Mouse (Mus musculus): ENCODE data around the gene Crocc.

Crocc gene

DNA sequence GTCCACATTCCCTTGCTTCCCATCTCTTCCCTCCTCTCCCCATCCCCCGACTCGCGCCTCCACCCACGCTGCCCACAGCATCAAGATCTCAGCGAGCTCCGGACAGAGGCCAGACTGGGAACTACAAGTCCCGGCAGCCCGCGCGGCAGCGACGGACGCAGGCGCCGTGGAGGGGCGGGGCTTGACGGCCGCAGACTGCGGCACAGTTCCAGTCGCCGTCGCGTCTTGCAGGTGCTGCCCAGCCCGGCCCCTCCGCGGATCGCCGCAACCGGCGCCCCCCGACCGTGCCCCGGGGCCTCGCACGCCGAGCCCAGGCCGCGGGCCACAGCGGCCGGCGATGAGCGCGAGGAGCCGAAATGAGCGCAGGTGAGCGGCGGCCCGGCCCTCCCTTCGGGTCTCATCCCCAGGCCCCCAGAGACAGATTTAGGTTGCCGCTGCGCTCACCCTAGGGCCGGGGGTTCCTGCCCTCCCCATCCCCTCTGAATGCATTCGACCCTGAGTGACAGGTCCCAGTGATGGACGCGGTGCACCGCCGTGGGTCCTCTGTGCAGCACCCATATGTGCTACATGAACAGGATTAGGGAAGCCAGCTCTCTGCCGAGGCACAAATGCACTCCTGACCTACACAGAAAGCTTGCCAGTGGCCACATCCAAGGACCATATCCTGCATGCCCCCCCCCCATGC is 73.5 kb downstream of the Crocc start, which contains the start of gene Atp13a2:
Gene Atp13a2, plus strand, starts transcription at position 163 of the 685 bp plus-strand sequence.
- DNase-seq (ENCODE audit: low read depth, low spot score): peak; percentile 74

- no peak for DNase-seq (ENCODE audit: low read depth, low spot score)
These were observed 74.2 kb downstream of the Crocc start for GRCm38 (mm10) chr4:140986024-140986710.

- no peak for DNase-seq (ENCODE audit: low read depth, low spot score)
These were observed 75.8 kb downstream of the Crocc start for GRCm38 (mm10) chr4:140984544-140984943.

DNA sequence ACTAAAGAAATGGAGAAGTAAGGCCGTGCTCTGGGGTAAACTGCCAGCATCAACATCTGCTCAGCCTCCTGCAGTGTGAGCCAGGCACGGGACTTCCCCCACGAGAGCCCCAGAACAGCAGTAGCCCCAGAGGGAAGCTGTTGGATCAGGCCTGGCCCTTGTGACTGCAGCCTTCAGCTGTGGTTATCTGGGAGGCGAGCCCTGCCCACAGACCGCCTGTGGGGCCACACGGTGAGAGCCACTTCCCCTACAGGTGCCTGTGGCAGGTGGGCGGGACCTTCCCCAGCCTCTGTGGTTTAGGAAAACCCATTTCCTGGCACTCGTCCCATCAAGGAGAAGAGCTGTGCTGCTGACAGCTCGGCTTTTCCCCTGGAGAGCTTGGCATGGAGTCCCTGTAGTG is 76.9 kb downstream of the Crocc start:
- DNase-seq (ENCODE audit: low read depth, low spot score): peak; percentile 68

DNA sequence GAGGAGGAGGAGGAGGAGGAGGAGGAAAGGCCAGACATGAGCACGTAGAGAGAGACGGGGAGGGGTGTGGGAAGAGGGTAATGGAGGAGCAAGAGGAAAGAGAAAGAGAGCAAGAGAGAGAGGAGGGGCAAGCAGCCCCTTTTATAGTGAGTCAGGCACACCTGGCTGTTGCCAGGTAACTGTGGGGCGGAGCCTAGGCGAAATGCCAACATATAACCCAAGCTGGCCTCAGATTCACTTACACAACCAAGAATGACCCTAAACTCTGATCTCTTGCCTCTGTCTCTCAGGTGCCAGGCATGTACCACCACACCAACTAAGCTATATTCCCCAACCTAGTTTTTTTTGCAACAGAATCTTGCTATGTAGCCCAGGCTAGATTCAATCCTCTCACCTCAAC is 77.5 kb downstream of the Crocc start:
- DNase-seq (ENCODE audit: low read depth, low spot score): no peak

GRCm38 (mm10) chr4:140981605-140982004 is 78.7 kb downstream of the Crocc start:
- no peak for DNase-seq (ENCODE audit: low read depth, low spot score)

GRCm38 (mm10) chr4:140977886-140978692 is 82.3 kb downstream of the Crocc start:
- no peak for DNase-seq (ENCODE audit: low read depth, low spot score)

DNA sequence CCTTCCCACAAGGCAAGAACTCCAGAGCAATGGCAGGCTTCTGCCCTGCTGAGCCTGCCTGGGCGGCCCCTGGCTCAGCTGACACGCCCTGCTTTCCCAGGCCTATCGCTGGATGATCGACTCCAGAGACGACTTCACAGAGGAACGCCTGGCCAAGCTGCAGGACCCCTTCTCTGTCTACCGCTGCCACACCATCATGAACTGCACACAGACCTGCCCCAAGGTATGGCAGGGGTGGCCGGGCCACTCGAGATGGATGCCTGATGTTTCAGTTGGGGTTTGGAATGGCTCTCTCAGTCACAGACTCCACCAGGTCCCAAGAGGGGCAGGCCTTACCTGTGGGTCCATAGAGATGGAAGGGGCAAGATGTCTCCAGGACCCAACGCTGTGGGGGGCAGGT is 83.1 kb downstream of the Crocc start:
- DNase-seq (ENCODE audit: low read depth, low spot score): no peak

DNA sequence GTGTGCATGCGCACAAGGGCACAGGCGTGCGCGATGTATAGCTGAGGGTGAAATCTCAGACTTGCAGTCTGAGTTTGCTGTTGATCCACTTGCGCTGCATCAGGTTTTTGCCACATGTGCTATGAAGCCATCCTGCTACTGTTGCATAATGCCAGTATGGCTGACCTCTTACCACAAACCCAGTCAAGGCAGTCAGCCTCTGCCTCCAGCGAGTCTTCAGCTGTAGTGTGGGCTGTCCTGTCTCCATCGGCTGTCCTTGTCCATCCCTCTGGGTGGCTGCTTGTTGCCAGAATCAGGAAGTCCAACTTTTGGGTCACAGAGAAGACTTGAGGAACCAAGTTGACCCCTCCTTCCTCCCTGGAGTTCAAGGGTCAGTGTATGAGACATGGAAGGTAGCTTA is 85.0 kb downstream of the Crocc start:
- DNase-seq (ENCODE audit: low read depth, low spot score): peak; percentile 45

GRCm38 (mm10) chr4:140974408-140974807 is 85.9 kb downstream of the Crocc start:
- DNase-seq (ENCODE audit: low read depth, low spot score): no peak

DNA sequence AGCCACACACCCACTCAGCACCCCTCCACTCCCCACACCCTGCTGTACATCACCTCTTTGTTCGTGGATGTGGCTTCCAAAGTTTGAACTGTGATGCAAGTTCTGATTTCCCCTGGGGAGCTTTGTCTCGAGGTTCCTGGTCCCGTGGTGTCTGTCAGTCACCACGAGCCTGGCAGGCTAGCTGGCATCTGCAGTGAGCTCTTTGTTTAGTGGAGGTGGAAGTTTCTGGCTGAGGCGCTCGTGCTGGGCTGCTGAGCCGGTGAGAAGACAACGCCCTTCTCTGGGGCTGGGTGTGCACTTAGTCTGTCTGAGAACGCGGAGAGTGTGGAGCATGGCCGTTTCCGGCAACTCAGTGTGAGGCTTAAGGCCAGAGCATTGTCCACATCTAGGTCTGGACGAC is 88.7 kb downstream of the Crocc start:
- no peak for DNase-seq (ENCODE audit: low read depth, low spot score)

DNA sequence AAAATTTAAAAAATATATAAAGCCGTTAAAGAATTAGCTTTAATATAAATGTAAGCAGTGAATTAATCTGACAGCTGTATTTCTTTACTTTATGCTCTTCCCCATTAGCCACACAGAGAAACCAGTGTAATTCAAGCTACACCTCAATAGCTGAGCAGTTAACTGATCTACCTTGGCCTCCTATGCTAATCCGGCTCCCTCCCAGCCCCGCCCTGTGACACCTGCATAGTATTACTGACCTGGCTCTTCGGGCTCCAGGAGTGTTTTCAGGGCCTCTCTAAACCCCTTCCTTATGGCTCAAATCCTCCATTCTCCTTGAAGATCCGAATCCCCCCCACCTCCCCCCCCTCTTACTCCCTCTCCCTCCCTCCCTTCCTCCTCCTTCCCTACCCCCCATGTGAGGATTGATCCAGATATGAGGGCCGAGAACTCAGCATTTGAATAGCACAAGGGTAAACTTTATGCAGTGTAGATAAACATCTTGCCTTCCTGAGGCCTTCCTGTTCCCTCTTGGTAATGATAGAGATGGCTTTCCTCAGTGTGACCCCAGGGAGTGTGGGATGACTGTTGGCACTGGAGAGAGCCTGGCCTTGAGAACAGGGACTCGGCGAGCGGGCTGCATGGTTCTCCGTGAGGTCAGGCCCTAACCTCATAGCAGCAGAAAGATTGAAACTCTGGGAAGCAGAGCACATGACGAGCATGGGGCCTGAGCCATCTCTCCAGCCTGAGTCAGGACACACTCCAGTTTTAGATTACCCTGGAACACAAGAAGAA is 92.8 kb downstream of the Crocc start:
- no peak for DNase-seq (ENCODE audit: low read depth, low spot score)
